Mouse (Mus musculus) CH12.LX (cell line): ENCODE measurements around the gene Stard13. TPM values are rescaled to one million over a fixed set of nuclear protein-coding genes. Genes with fewer than 3 reads are reported as not detected.

ENCODE experiments used
- DNase-seq: peaks from one replicate; pipeline ENCODE4 v3.0.0-alpha.2; 2013; ENCODE audit errors: extremely low read depth
- H3K27ac ChIP-seq: 2 replicates; pipeline ENCODE4 v1.5.1; 2012; ENCODE audit warnings: low read depth, mild to moderate bottlenecking, control low read depth, moderate library complexity; ENCODE audit not compliant: insufficient read depth
- H3K27me3 ChIP-seq: replicated peaks from 2 replicates; pipeline ENCODE3; 2012; ENCODE audit warnings: inconsistent platforms
- H3K36me3 ChIP-seq, 2 experiments: replicated peaks in 1 of 2; 2 replicates each; pipeline versions ENCODE3 to v1.6.1; 2012; ENCODE audit warnings: inconsistent platforms in 1 of 2, low read length in 1 of 2, mild to moderate bottlenecking in 1 of 2, mixed read lengths in 1 of 2, moderate library complexity in 1 of 2; ENCODE audit not compliant: control insufficient read depth in 1 of 2, insufficient read depth in 1 of 2
- H3K4me1 ChIP-seq, 2 experiments: 2 replicates each; pipeline ENCODE4 v1.6.1; 2012; ENCODE audit warnings: inconsistent platforms in 1 of 2, moderate library complexity in 1 of 2; ENCODE audit not compliant: insufficient read depth in 2 of 2, control insufficient read depth in 1 of 2
- H3K4me2 ChIP-seq: 2 replicates; pipeline ENCODE4 v1.6.1; 2012; ENCODE audit warnings: low read depth, mild to moderate bottlenecking, control low read depth; ENCODE audit not compliant: poor library complexity, insufficient read depth, severe bottlenecking
- H3K4me3 ChIP-seq, 3 experiments: fragments of 150-350 bp in 1 of 3; sonication (generic) in 1 of 3; replicated peaks in 1 of 3; 2 replicates each; pipeline versions ENCODE3 to v1.5.1; 2011 to 2012; ENCODE audit warnings: low read depth in 2 of 3, low read length in 2 of 3, mild to moderate bottlenecking in 2 of 3, moderate library complexity in 2 of 3, control low read depth in 1 of 3, improper control_type of control experiment in 1 of 3, inconsistent platforms in 1 of 3, mixed read lengths in 1 of 3; ENCODE audit not compliant: poor library complexity in 1 of 3
- H3K79me2 ChIP-seq: replicated peaks from 2 replicates; pipeline ENCODE4 v1.6.1; 2012; ENCODE audit warnings: mild to moderate bottlenecking, moderate library complexity; ENCODE audit not compliant: control insufficient read depth, poor library complexity, insufficient read depth, severe bottlenecking; ENCODE audit errors: extremely low read depth
- H3K9ac ChIP-seq: 2 replicates; pipeline ENCODE4 v1.6.1; 2012; ENCODE audit warnings: low read depth, mild to moderate bottlenecking, control low read depth, moderate library complexity; ENCODE audit not compliant: insufficient read depth
- H3K9me3 ChIP-seq: replicated peaks from 2 replicates; pipeline ENCODE3; 2012; ENCODE audit warnings: low read length, inconsistent platforms, mixed read lengths
- BHLHE40 ChIP-seq: IDR thresholded peaks from 2 replicates; pipeline ENCODE4 v1.6.1; 2011; ENCODE audit warnings: mild to moderate bottlenecking, low read depth, low read length, improper control_type of control experiment
- CHD2 ChIP-seq: IDR thresholded peaks from 2 replicates; pipeline ENCODE4 v1.6.1; 2011; ENCODE audit warnings: low read length, improper control_type of control experiment
- ETS1 ChIP-seq: conservative IDR thresholded peaks from 2 replicates; pipeline ENCODE4 v1.6.1; 2012; ENCODE audit warnings: low read depth, mild to moderate bottlenecking, inconsistent platforms, low read length, improper control_type of control experiment, moderate library complexity
- HCFC1 ChIP-seq: IDR thresholded peaks from 2 replicates; pipeline ENCODE4 v1.6.1; 2012; ENCODE audit warnings: low read depth, mild to moderate bottlenecking, inconsistent platforms, low read length, improper control_type of control experiment
- JUND ChIP-seq: conservative IDR thresholded peaks from 2 replicates; pipeline ENCODE4 v1.6.1; 2011; ENCODE audit warnings: low read depth, low read length, improper control_type of control experiment
- KAT2A ChIP-seq: IDR thresholded peaks from 2 replicates; pipeline ENCODE4 v1.6.1; 2012; ENCODE audit warnings: low read length, improper control_type of control experiment, inconsistent platforms; ENCODE audit not compliant: insufficient replicate concordance
- MAFK ChIP-seq: IDR thresholded peaks from 2 replicates; pipeline ENCODE4 v1.6.1; 2011; ENCODE audit warnings: low read length, improper control_type of control experiment; ENCODE audit not compliant: insufficient replicate concordance
- MAX ChIP-seq: IDR thresholded peaks from 2 replicates; pipeline ENCODE4 v1.6.1; 2011; ENCODE audit warnings: low read length, improper control_type of control experiment
- MAZ ChIP-seq: IDR thresholded peaks from 2 replicates; pipeline ENCODE4 v1.6.1; 2012; ENCODE audit warnings: low read depth, mild to moderate bottlenecking, inconsistent platforms, low read length, improper control_type of control experiment, moderate library complexity
- MXI1 ChIP-seq: IDR thresholded peaks from 2 replicates; pipeline ENCODE4 v1.6.1; 2011; ENCODE audit warnings: mild to moderate bottlenecking, low read depth, low read length, improper control_type of control experiment
- NELFE ChIP-seq: IDR thresholded peaks from 2 replicates; pipeline ENCODE4 v1.6.1; 2011; ENCODE audit warnings: low read depth, low read length, improper control_type of control experiment
- PAX5 ChIP-seq: IDR thresholded peaks from 2 replicates; pipeline ENCODE4 v1.6.1; 2012; ENCODE audit warnings: low read length, inconsistent platforms, mixed read lengths
- POLR2AphosphoS2 ChIP-seq: IDR thresholded peaks from 2 replicates; pipeline ENCODE4 v1.6.1; 2011; ENCODE audit warnings: low read depth, low read length, improper control_type of control experiment
- RAD21 ChIP-seq: IDR thresholded peaks from 2 replicates; pipeline ENCODE4 v1.6.1; 2011; ENCODE audit warnings: low read depth, mild to moderate bottlenecking, low read length, improper control_type of control experiment, moderate library complexity
- RCOR1 ChIP-seq: conservative IDR thresholded peaks from 2 replicates; pipeline ENCODE4 v1.6.1; 2012; ENCODE audit warnings: low read depth, mild to moderate bottlenecking, inconsistent platforms, low read length, improper control_type of control experiment
- SIN3A ChIP-seq: IDR thresholded peaks from 2 replicates; pipeline ENCODE4 v1.6.1; 2012; ENCODE audit warnings: low read length, improper control_type of control experiment, inconsistent platforms
- SMC3 ChIP-seq: IDR thresholded peaks from 2 replicates; pipeline ENCODE4 v1.6.1; 2011; ENCODE audit warnings: low read depth, low read length, improper control_type of control experiment
- TBP ChIP-seq: conservative IDR thresholded peaks from 2 replicates; pipeline ENCODE4 v1.6.1; 2011; ENCODE audit warnings: low read depth, low read length, improper control_type of control experiment
- TCF12 ChIP-seq: IDR thresholded peaks from 2 replicates; pipeline ENCODE4 v1.6.1; 2014; ENCODE audit warnings: low read depth, mild to moderate bottlenecking, inconsistent platforms, low read length, improper control_type of control experiment
- UBTF ChIP-seq: IDR thresholded peaks from 2 replicates; pipeline ENCODE4 v1.6.1; 2012; ENCODE audit warnings: low read depth, mild to moderate bottlenecking, inconsistent platforms, low read length, improper control_type of control experiment, moderate library complexity
- USF2 ChIP-seq: conservative IDR thresholded peaks from 2 replicates; pipeline ENCODE4 v1.6.1; 2011; ENCODE audit warnings: low read depth, low read length, improper control_type of control experiment
- ZKSCAN1 ChIP-seq: IDR thresholded peaks from 2 replicates; pipeline ENCODE4 v1.6.1; 2012; ENCODE audit warnings: low read depth, inconsistent platforms, low read length, improper control_type of control experiment, borderline replicate concordance
- ZNF384 ChIP-seq: IDR thresholded peaks from 2 replicates; pipeline ENCODE4 v1.6.1; 2012; ENCODE audit warnings: low read depth, low read length, improper control_type of control experiment, inconsistent platforms
- dilution Hi-C: fragments of 300-500 bp; cut with MboI; formaldehyde crosslinking; loops from 2 replicates; pipeline ENCODE4 v1.14.3; 2020; ENCODE audit warnings: low sequenced_read_pairs; ENCODE audit not compliant: extremely low pct_unique_long_range_greater_than_20kb, extremely low pct_ligation_motif_present
- in situ Hi-C: fragments of 300-500 bp; cut with MboI; formaldehyde crosslinking; loops from 3 replicates; pipeline ENCODE4 v1.14.3; 2019; ENCODE audit warnings: low sequenced_read_pairs, low pct_ligation_motif_present, low pct_unique_long_range_greater_than_20kb, mixed read lengths
- polyA plus RNA-seq: library from polyadenylated mRNA; unstranded; fragments of >175 nt; gene quantifications from 2 replicates; pipeline ENCODE4 v1.2.1, GENCODE M21; 2012; ENCODE audit warnings: low read depth; ENCODE audit not compliant: insufficient read length
- total RNA-seq, 2 experiments: library from RNA; depleted of rRNA; stranded (reverse); fragments of 300-350 nt in 1 of 2; fragments of >200 nt in 1 of 2; gene quantifications; 2 replicates each; pipeline ENCODE4 v1.2.3; 2012 to 2014

Stard13 gene
- total and polyA plus RNA-seq, 3 experiments = 33.5 to 154 (median 73.6) TPM

GRCm38 (mm10) chr5:151248084-151248483 lies 14.4 kb upstream of the Stard13 start:
- dilution Hi-C loops (no loop called here), in situ Hi-C loops (no loop called here)

DNA sequence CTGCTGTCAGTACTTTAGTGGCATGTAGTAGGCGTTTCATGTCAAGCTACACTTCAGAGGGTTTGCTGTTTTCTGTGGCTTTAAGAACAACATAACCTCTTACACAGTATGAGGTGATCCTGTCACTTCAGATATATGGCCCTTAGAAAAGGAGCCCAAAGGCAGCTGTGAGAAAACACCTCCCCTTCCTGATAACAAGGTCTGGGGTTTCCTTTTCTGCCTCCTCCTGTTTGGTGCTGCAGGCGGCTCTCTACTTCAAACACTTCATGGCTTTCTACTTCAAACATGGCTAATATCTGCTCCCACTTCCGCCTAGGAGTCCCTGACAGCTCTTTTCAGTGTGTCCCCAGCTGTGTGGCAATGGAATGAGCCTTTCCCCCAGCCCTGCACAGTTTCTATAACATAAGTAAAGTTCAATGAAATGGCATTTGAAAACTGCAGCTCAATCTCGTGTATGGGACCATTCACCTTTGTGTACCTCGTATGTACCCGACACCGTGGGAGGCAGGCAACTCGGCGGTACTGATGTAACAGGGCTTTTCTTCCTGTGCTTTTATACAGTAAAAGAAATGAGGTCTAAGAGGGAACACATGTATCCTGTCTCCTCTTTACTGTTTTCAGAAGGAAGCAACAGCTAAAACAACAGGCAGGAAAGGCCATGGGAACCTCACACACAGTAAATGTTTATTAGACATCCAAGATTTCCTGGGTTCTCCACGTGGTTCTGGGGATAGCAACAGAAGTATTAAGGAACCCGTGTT lies 13.7 kb upstream of the Stard13 start:
- DNase-seq = no peak
- Histone ChIP-seq H3K4me2 (no peak overlapping the region), H3K4me3 (no peak overlapping the region), H3K36me3 (no peaks in the 10 kb centered on the region), H3K9ac (no peak overlapping the region), H3K9me3 (no peaks in the 10 kb centered on the region), H3K27ac (no peak overlapping the region), H3K4me1 (peaks cover 7 to 17% of the 10 kb centered on the region in 2 experiments; a peak in 2 of 4 replicates), H3K27me3 (no peaks in the 10 kb centered on the region), H3K79me2 (no peaks in the 10 kb centered on the region)
- in situ Hi-C loops (no loop called here), dilution Hi-C loops (no loop called here)
- TF ChIP-seq ZKSCAN1 (no peak), TCF12 (no peak), SMC3 (no peak), HCFC1 (no peak), KAT2A (no peak), NELFE (no peak), MAFK (no peak), BHLHE40 (no peak), JUND (no peak), CHD2 (no peak), ETS1 (no peak), TBP (no peak), PAX5 (no peak), RCOR1 (no peak), RAD21 (no peak), SIN3A (no peak), ZNF384 (no peak), UBTF (no peak)

More at GRCm38 (mm10) chr5:151248084-151248483, 14.4 kb upstream of the Stard13 start:
- DNase-seq = no peak
- H3K27me3 ChIP-seq = no peaks in the 10 kb centered on the region
- H3K9me3 ChIP-seq = no peaks in the 10 kb centered on the region
- H3K27ac ChIP-seq = no peak overlapping the region
- TF ChIP-seq PAX5 (no peak), USF2 (no peak), ZKSCAN1 (no peak), SMC3 (no peak), MXI1 (no peak), RAD21 (no peak), MAX (no peak), CHD2 (no peak), NELFE (no peak), POLR2AphosphoS2 (no peak), MAZ (no peak)
- H3K9ac ChIP-seq = no peak overlapping the region
- H3K79me2 ChIP-seq = no peaks in the 10 kb centered on the region
- no peak overlapping the region for H3K4me2 ChIP-seq
- peaks cover 7 to 17% of the 10 kb centered on the region in 2 experiments; a peak in 2 of 4 replicates for H3K4me1 ChIP-seq
- no peaks in the 10 kb centered on the region for H3K36me3 ChIP-seq
- no peak overlapping the region for H3K4me3 ChIP-seq
